In genomic region chr4:149392359-149392758, GRCm38 (mm10) we compare ENCODE assay signal across 21 mouse cellular contexts. TPM values are rescaled to one million over a fixed set of nuclear protein-coding genes. Genes with fewer than 3 reads are reported as not detected.
DNase-seq lines count a peak whose midpoint lies in the region; ATAC-seq lines count a peak whose summit lies in the region.
"Had no signal": no experiment of that assay in that cellular context is flagged by ENCODE, and none has a peak within 500 bp of the region (broad histone marks: within the 10 kb centered on the region; RNA-seq: fewer than 3 reads in every experiment).

No protein-coding gene starts in this region.

- H3K9me3 ChIP-seq in heart, embryonic 13.5 days = no peaks in the 10 kb centered on the region
- no peaks in the 10 kb centered on the region for H3K9me3 ChIP-seq in liver, embryonic 11.5 days (ENCODE audit: control insufficient read depth, low read length)
- no peaks in the 10 kb centered on the region for H3K9me3 ChIP-seq in stomach, embryonic 16.5 days (replicated peaks; ENCODE audit: control insufficient read depth, low read length)
- H3K9me3 ChIP-seq: embryonic facial prominence, embryonic 10.5 days; hindbrain, embryonic 15.5 days; liver, embryonic 13.5 days; midbrain, embryonic 12.5 days; neural tube, embryonic 15.5 days had no signal

- no peak overlapping the region for H3K4me3 ChIP-seq in heart, embryonic 13.5 days
- no peak overlapping the region for H3K4me3 ChIP-seq in liver, embryonic 11.5 days (ENCODE audit: low read depth, low read length)
- no peak overlapping the region for H3K4me3 ChIP-seq in stomach, embryonic 16.5 days (replicated peaks; ENCODE audit: low read length)
- H3K4me3 ChIP-seq: embryonic facial prominence, embryonic 10.5 days; erythroblast, embryonic 14.5 days; hindbrain, embryonic 15.5 days; liver, embryonic 13.5 days; midbrain, embryonic 12.5 days; myocyte; neural tube, embryonic 15.5 days had no signal

- H3K27me3 ChIP-seq in heart, embryonic 13.5 days (replicated peaks) = no peaks in the 10 kb centered on the region
- no peaks in the 10 kb centered on the region for H3K27me3 ChIP-seq in liver, embryonic 11.5 days (replicated peaks; ENCODE audit: control insufficient read depth, insufficient read depth, low read length)
- H3K27me3 ChIP-seq in stomach, embryonic 16.5 days (ENCODE audit: control insufficient read depth, insufficient read depth, low read length) = no peaks in the 10 kb centered on the region
- H3K27me3 ChIP-seq: hindbrain, embryonic 15.5 days; liver, embryonic 13.5 days; midbrain, embryonic 12.5 days; neural tube, embryonic 15.5 days; Patski had no signal

- peaks cover 52% of the 10 kb centered on the region for H3K36me3 ChIP-seq in heart, embryonic 13.5 days
- no peaks in the 10 kb centered on the region; the same call in 1 of the 2 replicates for H3K36me3 ChIP-seq in liver, embryonic 11.5 days (ENCODE audit: control insufficient read depth, insufficient read depth, low read length)
- no peaks in the 10 kb centered on the region for H3K36me3 ChIP-seq in stomach, embryonic 16.5 days (ENCODE audit: control insufficient read depth, insufficient read depth, low read length)

- peak overlapping the region; percentile 41; the same call in 1 of the 2 replicates for H3K27ac ChIP-seq in heart, embryonic 13.5 days (replicated peaks)
- H3K27ac ChIP-seq in liver, embryonic 11.5 days (ENCODE audit: low read depth, low read length) = 0 out of 2 replicates have a peak overlapping the region, but pooled peaks have one; percentile 7
- H3K27ac ChIP-seq in stomach, embryonic 16.5 days (ENCODE audit: low read length) = peak overlapping the region; percentile 73
- H3K27ac ChIP-seq: embryonic facial prominence, embryonic 10.5 days; hindbrain, embryonic 15.5 days; liver, embryonic 13.5 days; midbrain, embryonic 12.5 days; neural tube, embryonic 15.5 days had no signal

- no peak overlapping the region for H3K4me2 ChIP-seq in heart, embryonic 13.5 days
- H3K4me2 ChIP-seq in liver, embryonic 11.5 days = no peak overlapping the region
- no peak overlapping the region for H3K4me2 ChIP-seq in stomach, embryonic 16.5 days (ENCODE audit: low read depth, low read length)
- H3K4me2 ChIP-seq: hindbrain, embryonic 15.5 days; liver, embryonic 13.5 days; midbrain, embryonic 12.5 days; neural tube, embryonic 15.5 days had no signal

- peaks cover 50% of the 10 kb centered on the region for H3K4me1 ChIP-seq in heart, embryonic 13.5 days
- peaks cover 17% of the 10 kb centered on the region for H3K4me1 ChIP-seq in liver, embryonic 11.5 days (replicated peaks; ENCODE audit: control insufficient read depth, insufficient read depth, low read length)
- peaks cover 24% of the 10 kb centered on the region; the same call in 1 of the 2 replicates for H3K4me1 ChIP-seq in stomach, embryonic 16.5 days (ENCODE audit: control insufficient read depth, insufficient read depth, low read length)
- H3K4me1 ChIP-seq: midbrain, embryonic 12.5 days had no signal

- WGBS in heart, embryonic 13.5 days = 38% methylated on average over 4 of the region's 4 CpGs
- WGBS in liver, embryonic 11.5 days = 64% methylated on average over 4 of the region's 4 CpGs
- WGBS in stomach, embryonic 16.5 days = 60% methylated on average over 4 of the region's 4 CpGs

- no peak for DNase-seq in heart, adult 11 months
- no peak for DNase-seq in liver, embryonic 11.5 days (ENCODE audit: low spot score)
- DNase-seq in liver = no peak
- peak; percentile 60 for DNase-seq in gonadal fat pad, adult 2 months (ENCODE audit: low read depth)
- no peak for DNase-seq in cerebellum, adult 9-10 months
- DNase-seq: cerebellum, adult 11 months; cerebellum, postnatal 36 days; gastrocnemius, postnatal 25 days; heart, postnatal 10 days; left cerebral cortex, postnatal 4 days; liver, embryonic 13.5 days had no signal

- H3K9ac ChIP-seq in heart, embryonic 13.5 days = no peak overlapping the region
- no peak overlapping the region for H3K9ac ChIP-seq in liver, embryonic 11.5 days (ENCODE audit: low read depth, low read length)
- H3K9ac ChIP-seq in stomach, embryonic 16.5 days (ENCODE audit: low read length) = no peak overlapping the region
- H3K9ac ChIP-seq: hindbrain, embryonic 15.5 days; liver, embryonic 13.5 days; midbrain, embryonic 12.5 days; neural tube, embryonic 15.5 days had no signal

- ATAC-seq in heart, embryonic 13.5 days (ENCODE audit: extremely low read depth, insufficient number of reproducible peaks, low FRiP score, low TSS enrichment) = no peak
- ATAC-seq in liver, embryonic 11.5 days (replicated peaks; ENCODE audit: low FRiP score) = no peak
- ATAC-seq in stomach, embryonic 16.5 days (ENCODE audit: insufficient read depth, low FRiP score) = peak; percentile 33; the same call in 1 of the 2 replicates
- no peak for ATAC-seq in granulocyte monocyte progenitor cell, adult 5-6 weeks (replicated peaks; ENCODE audit: poor library complexity, severe bottlenecking)
- ATAC-seq: Patski had no signal

RNA-seq across cellular contexts. Expression of gene Ube4b, which starts 34.2 kb away (rescaled TPM):
- polyA plus RNA-seq in heart, embryonic 13.5 days (2015; fragmentation: Nextera tagmentation; extraction: Ambion mirVana) = 29.9 and 32.3 TPM in 2 replicates
- 35.0 and 37.4 TPM in 2 replicates for polyA plus RNA-seq in liver, embryonic 11.5 days (2014; fragmentation: Nextera tagmentation; extraction: Ambion mirVana)
- 46.6 and 56.8 TPM in 2 replicates for polyA plus RNA-seq in gonadal fat pad, adult 2 months (2012; rRNA removed)
- polyA plus RNA-seq in stomach, embryonic 16.5 days (2015; fragmentation: Nextera tagmentation; extraction: Ambion mirVana) = 32.7 and 33.5 TPM in 2 replicates
- 58.4 and 58.8 TPM in 2 replicates for total RNA-seq in granulocyte monocyte progenitor cell, adult 5-6 weeks (2014; fragmentation: Nextera tagmentation)
- 28.7 and 38.6 TPM in 2 replicates for total RNA-seq in granulocyte monocyte progenitor cell, adult 5-6 weeks (2017)

Comparison
In these comparisons a context has a peak if more than half of its experiments do, and no peak if none do; other contexts are left out.
1. H3K27ac ChIP-seq: peak in every context shown above with its lines; median percentile 73 in stomach, embryonic 16.5 days; 41 in heart, embryonic 13.5 days; 7 in liver, embryonic 11.5 days.